ENCODE assay signal across 8 mouse cellular contexts in the genomic region with DNA sequence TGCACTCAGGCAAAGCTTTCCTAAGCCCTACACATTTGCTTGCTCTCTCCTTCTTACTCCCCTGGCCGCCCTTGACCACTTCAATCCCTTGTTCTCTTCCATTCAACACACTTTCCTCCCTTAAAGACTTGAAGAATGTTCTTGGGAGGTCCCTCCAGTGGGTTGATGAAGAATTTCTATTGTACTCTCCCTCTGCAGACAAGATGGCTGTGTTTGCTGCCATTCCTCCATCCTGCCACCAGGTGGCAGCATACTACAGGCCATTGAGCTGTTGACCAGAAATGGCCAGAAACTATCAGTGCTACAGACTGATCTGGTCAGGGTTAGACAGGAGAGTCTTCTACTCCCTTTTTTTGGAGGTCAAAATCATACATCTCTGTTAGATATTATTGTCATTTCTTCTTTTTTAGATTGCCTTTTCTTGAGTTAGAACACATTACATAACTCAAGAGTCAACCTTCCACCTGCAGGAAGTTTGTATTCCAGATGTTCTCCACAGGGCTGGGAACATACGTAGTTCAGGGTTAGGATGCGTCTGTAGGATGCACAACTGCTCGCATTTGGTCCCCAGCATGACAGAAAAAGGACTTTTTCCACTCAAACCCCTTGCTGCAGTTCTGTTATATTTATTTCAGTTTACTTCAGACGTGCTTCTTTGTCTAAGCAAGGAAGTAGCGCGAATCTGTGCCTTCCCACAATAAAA. TPM values are rescaled to one million over a fixed set of nuclear protein-coding genes. Genes with fewer than 3 reads are reported as not detected.
A peak's percentile ranks its signal among the peaks of the same experiment; 100 is the strongest.
DNase-seq lines count a peak whose midpoint lies in the region; ATAC-seq and TF ChIP-seq lines count a peak whose summit lies in the region.

No protein-coding gene starts in this region.

- ATAC-seq in Patski = peak; percentile 55
- ATAC-seq in hindbrain, embryonic 16.5 days = peak; percentile 90

- no peaks in the 10 kb centered on the region; the same call in 1 of the 2 replicates for H3K4me1 ChIP-seq in hindbrain, embryonic 16.5 days (ENCODE audit: control insufficient read depth, insufficient read depth, low read depth, low read length)

- no peak overlapping the region for H3K4me3 ChIP-seq in hindbrain, embryonic 16.5 days (ENCODE audit: low read length)

- DNase-seq in Patski (ENCODE audit: low read depth, low spot score) = peak; percentile 62
- peak; percentile 69 for DNase-seq in cerebellum, adult 9-11 months
- peak; percentile 40 to 72 for DNase-seq in frontal cortex, postnatal 10 days (ENCODE audit: low spot score in 2 of 2)
- DNase-seq in layer of hippocampus, postnatal 36 days = peak; percentile 71 to 72
- peak; percentile 86 for DNase-seq in lung, postnatal 36 days
- DNase-seq in retina, postnatal 7 days (ENCODE audit: low read depth, low spot score) = peak; percentile 76
- DNase-seq in urinary bladder, adult 18-20 months (ENCODE audit: low spot score in 2 of 2) = peak; percentile 52 to 62

- H3K4me2 ChIP-seq in hindbrain, embryonic 16.5 days (ENCODE audit: low read length) = no peak overlapping the region

- peak; percentile 99 for TF ChIP-seq CTCF in Patski (IDR thresholded peaks at IDR 0.05)

- H3K36me3 ChIP-seq in hindbrain, embryonic 16.5 days (ENCODE audit: control insufficient read depth, insufficient read depth, low read length) = no peaks in the 10 kb centered on the region

- 73% methylated on average over 7 of the region's 7 CpGs for WGBS in hindbrain, embryonic 16.5 days

- no peaks in the 10 kb centered on the region for H3K27me3 ChIP-seq in Patski
- H3K27me3 ChIP-seq in hindbrain, embryonic 16.5 days (replicated peaks; ENCODE audit: control insufficient read depth, insufficient read depth, low read length) = no peaks in the 10 kb centered on the region

- CTCF ChIA-PET in Patski (lab: Charles Lee) = interaction anchor here (1.0 to 10.3 kb wide), 12 partner anchors 12 to 232 kb away, joined by 3 to 151 read pairs (median 4); no protein-coding TSS in a partner anchor

- H3K27ac ChIP-seq in hindbrain, embryonic 16.5 days (ENCODE audit: low read depth, low read length) = no peak overlapping the region

- H3K9me3 ChIP-seq in hindbrain, embryonic 16.5 days (ENCODE audit: control insufficient read depth, low read length) = no peaks in the 10 kb centered on the region

- in situ Hi-C loops in Patski (cut with MboI; ENCODE audit: low pct_unique_long_range_greater_than_20kb) = loop anchor here (5.0 to 10.0 kb wide), 2 partner anchors 430 to 457 kb away; no protein-coding TSS in a partner anchor

- POLR2A ChIA-PET in Patski (lab: Charles Lee) = interaction anchor here (0.6 to 2.5 kb wide), 3 partner anchors 193 to 534 kb away, joined by 3 to 6 read pairs (median 3); no protein-coding TSS in a partner anchor

- no peak overlapping the region for H3K9ac ChIP-seq in hindbrain, embryonic 16.5 days (ENCODE audit: low read depth, low read length)

RNA-seq across cellular contexts. Expression of a gene that starts 16.1 kb away (rescaled TPM):
- 53.5 TPM for polyA plus RNA-seq in Patski (2021)
- 41.3 and 44.8 TPM in 2 replicates for polyA plus RNA-seq in hindbrain, embryonic 16.5 days (2015; fragmentation: Nextera tagmentation; extraction: Ambion mirVana)
- total RNA-seq in layer of hippocampus, postnatal 36 days (2021) = 10 to 100 TPM; 12.2 to 12.7 TPM

RNA-seq across cellular contexts. Expression of a gene that starts 24.8 kb away (rescaled TPM):
- 0.10 TPM for polyA plus RNA-seq in Patski (2021)
- polyA plus RNA-seq in hindbrain, embryonic 16.5 days (2015; fragmentation: Nextera tagmentation; extraction: Ambion mirVana) = 2.9 and 3.0 TPM in 2 replicates
- total RNA-seq in layer of hippocampus, postnatal 36 days (2021) = 10 to 100 TPM; 30.1 to 35.7 TPM
